Mouse (Mus musculus): ENCODE measurements around the gene Camp. TPM values are rescaled to one million over a fixed set of nuclear protein-coding genes. Genes with fewer than 3 reads are reported as not detected.

The Camp gene
- not detected in 2 replicates for total RNA-seq (2012; rRNA removed)
- polyA plus RNA-seq (2012; ENCODE audit: insufficient read depth in 1 of 2, insufficient read length in 2 of 2, low read depth in 1 of 2, low replicate concordance in 2 of 2, missing spikeins in 1 of 2): under 1 TPM in 1 of 2 experiments, not detected in 1; 0.13 TPM

DNA sequence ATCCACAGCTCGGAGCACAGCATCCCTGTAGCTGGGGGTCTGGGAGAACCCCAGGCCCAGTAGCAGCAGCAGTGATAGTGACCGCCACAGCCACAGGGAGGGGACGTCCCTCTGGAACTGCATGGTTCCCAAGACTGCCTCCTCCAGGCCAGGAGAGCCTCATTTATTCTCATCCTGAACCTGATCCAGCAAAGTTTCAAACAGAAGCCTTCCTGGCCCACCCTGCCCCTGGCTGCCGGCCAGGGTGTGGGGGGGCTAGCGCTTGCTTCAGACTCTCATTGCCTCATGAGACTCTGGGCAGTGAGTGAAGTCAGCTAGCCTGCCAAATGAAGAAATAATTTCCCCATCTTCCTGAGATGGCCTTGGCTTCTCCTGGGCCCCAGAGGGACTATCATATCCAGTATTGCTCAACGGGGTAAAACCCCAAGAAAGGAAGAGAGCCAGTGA, at the start of gene Camp:
Gene Camp (minus strand): TSS at position 306 of the 447 bp plus-strand sequence.
- TF ChIP-seq CHD1 (IDR thresholded peaks at IDR 0.05; ENCODE audit: low read depth, low read length) (no peak), ZC3H11A (IDR thresholded peaks at IDR 0.05; ENCODE audit: low read depth, low read length) (no peak), GABPA (IDR thresholded peaks at IDR 0.05; ENCODE audit: low read depth, low read length) (no peak), JUND (IDR thresholded peaks at IDR 0.05; ENCODE audit: low read depth, low read length) (no peak), E2F4 (IDR thresholded peaks at IDR 0.05; ENCODE audit: borderline replicate concordance, low read depth, low read length) (no peak), CTCF (IDR thresholded peaks at IDR 0.05 in 2 of 3, conservative IDR thresholded peaks at IDR 0.05 in 1 of 3; ENCODE audit: control insufficient read depth in 1 of 3, insufficient read depth in 1 of 3, low read depth in 2 of 3, low read length in 3 of 3, poor library complexity in 1 of 3, severe bottlenecking in 1 of 3) (no peak)

DNA sequence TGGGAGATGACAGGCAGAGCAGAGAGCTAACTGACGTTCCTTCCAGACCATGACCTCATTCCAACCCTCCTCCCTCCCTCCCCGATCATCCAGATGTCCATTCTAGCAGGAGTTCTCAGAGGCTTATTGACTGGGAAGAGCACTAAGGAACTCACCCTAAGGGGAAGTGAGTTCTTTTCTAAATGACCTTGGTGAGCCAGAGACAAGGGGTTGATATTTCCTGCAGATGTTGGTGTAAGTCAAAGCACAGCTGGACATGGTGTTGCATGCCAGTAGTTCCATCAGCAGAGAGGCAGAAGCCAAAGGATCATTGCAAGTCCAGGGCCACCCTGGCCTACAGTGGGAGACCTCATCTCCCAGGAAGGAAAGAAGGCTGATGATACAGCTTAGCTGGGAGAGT, 48.6 kb upstream of the Camp start:
- H3K27ac ChIP-seq (ENCODE audit: control insufficient read depth, low read depth, low read length): no peak overlapping the region

More for the DNA sequence above, at the start of gene Camp:
- no peaks in the 10 kb centered on the region for H3K79me2 ChIP-seq (ENCODE audit: control insufficient read depth, insufficient read depth, low read length, poor library complexity)
- H3K4me3 ChIP-seq (ENCODE audit: control insufficient read depth in 1 of 2, insufficient read depth in 1 of 2, low read depth in 2 of 2, low read length in 2 of 2): no peak within 1 kb of the TSS
- no peak within 1 kb of the TSS for H3K27ac ChIP-seq (ENCODE audit: control insufficient read depth, low read depth, low read length)
- H3K9ac ChIP-seq (ENCODE audit: control insufficient read depth, low read depth, low read length, poor library complexity, severe bottlenecking): no peak within 1 kb of the TSS
- H3K9me3 ChIP-seq (replicated peaks; ENCODE audit: insufficient read depth, low read length): no peaks in the 10 kb centered on the region
- no peak for DNase-seq (ENCODE audit: low read depth, low spot score)
- no peaks in the 10 kb centered on the region for H3K36me3 ChIP-seq (ENCODE audit: control insufficient read depth in 1 of 2, insufficient read depth in 2 of 2, low read length in 2 of 2)
- no peaks in the 10 kb centered on the region for H3K4me1 ChIP-seq (ENCODE audit: control insufficient read depth in 1 of 2, insufficient read depth in 2 of 2, low read length in 2 of 2)
- no peaks in the 10 kb centered on the region for H3K27me3 ChIP-seq (ENCODE audit: control insufficient read depth in 1 of 2, insufficient read depth in 2 of 2, low read length in 2 of 2)

DNA sequence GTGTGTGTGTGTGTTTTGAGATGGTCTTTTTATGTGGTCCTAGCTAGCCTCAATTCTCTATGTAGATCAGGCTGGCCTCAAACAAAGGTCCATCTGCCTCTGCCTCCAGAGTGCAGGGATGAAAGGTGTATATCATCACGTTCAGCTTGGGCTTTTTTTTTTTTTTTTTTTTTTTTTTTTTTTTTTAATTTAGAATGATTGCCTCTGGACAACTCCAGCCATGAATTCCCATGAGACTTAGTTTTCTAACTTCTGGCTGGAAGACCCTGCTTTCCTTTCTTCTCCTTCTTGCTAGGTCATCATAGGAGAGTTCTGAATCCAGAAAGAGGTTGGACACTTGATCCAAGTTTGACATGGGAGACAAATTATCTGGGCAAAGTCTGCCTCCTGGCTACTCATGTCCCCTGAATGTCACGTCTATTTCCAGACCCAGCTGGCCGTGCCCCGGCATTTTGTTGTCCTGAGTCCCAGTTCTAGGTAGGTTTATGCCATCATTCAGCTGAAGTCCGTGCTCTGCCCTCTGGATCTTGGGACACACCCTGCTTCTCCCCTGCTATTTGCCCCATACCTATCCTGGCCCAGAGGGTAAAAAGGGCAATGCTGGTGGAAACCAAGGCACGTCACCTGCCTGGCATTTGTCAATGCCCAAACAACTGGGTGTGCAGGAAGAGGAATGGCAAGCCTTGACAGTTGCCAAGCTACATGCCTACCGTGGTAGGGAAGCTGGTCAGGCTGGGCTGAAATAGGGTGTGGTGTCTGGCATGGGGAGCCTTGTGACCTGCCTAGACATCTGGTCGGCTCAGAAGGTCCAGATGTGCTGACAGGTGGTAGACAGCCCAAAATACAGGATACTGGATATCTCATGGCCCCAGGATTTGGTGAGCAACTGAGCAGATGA, 47.1 kb upstream of the Camp start:
- Histone ChIP-seq H3K79me2 (ENCODE audit: control insufficient read depth, insufficient read depth, low read length, poor library complexity) (no peaks in the 10 kb centered on the region), H3K27ac (ENCODE audit: control insufficient read depth, low read depth, low read length) (no peak overlapping the region), H3K36me3 (ENCODE audit: control insufficient read depth in 1 of 2, insufficient read depth in 2 of 2, low read length in 2 of 2) (peaks cover 0 to 9% of the 10 kb centered on the region in 2 experiments; a peak in 1 of 4 replicates), H3K27me3 (ENCODE audit: control insufficient read depth in 1 of 2, insufficient read depth in 2 of 2, low read length in 2 of 2) (no peaks in the 10 kb centered on the region), H3K9me3 (replicated peaks; ENCODE audit: insufficient read depth, low read length) (no peaks in the 10 kb centered on the region), H3K4me1 (ENCODE audit: control insufficient read depth in 1 of 2, insufficient read depth in 2 of 2, low read length in 2 of 2) (no peaks in the 10 kb centered on the region), H3K9ac (ENCODE audit: control insufficient read depth, low read depth, low read length, poor library complexity, severe bottlenecking) (no peak overlapping the region), H3K4me3 (ENCODE audit: control insufficient read depth in 1 of 2, insufficient read depth in 1 of 2, low read depth in 2 of 2, low read length in 2 of 2) (no peak overlapping the region)
- no peak for DNase-seq (ENCODE audit: low read depth, low spot score)
- no peak for TF ChIP-seq EP300 (IDR thresholded peaks at IDR 0.05; ENCODE audit: low read depth in 1 of 2, low read length in 2 of 2)
- no peak for TF ChIP-seq USF1 (IDR thresholded peaks at IDR 0.05; ENCODE audit: low read depth, low read length)
- TF ChIP-seq MYC (IDR thresholded peaks at IDR 0.05; ENCODE audit: low read depth, low read length): no peak
- TF ChIP-seq ZNF384 (IDR thresholded peaks at IDR 0.05; ENCODE audit: low read depth, low read length): peak; percentile 76
- no peak for TF ChIP-seq CTCF (IDR thresholded peaks at IDR 0.05 in 2 of 3, conservative IDR thresholded peaks at IDR 0.05 in 1 of 3; ENCODE audit: control insufficient read depth in 1 of 3, insufficient read depth in 1 of 3, low read depth in 2 of 3, low read length in 3 of 3, poor library complexity in 1 of 3, severe bottlenecking in 1 of 3)
- no peak for TF ChIP-seq ZKSCAN1 (IDR thresholded peaks at IDR 0.05; ENCODE audit: low read depth, low read length)

More for the DNA sequence above, 48.6 kb upstream of the Camp start:
- no peak overlapping the region for H3K9ac ChIP-seq (ENCODE audit: control insufficient read depth, low read depth, low read length, poor library complexity, severe bottlenecking)
- H3K79me2 ChIP-seq (ENCODE audit: control insufficient read depth, insufficient read depth, low read length, poor library complexity): no peaks in the 10 kb centered on the region
- no peak for TF ChIP-seq TAL1 (IDR thresholded peaks at IDR 0.05; ENCODE audit: low read length)
- TF ChIP-seq POLR2AphosphoS2 (IDR thresholded peaks at IDR 0.05; ENCODE audit: low read length): peak; percentile 59; the same call in 1 of the 2 replicates
- H3K27me3 ChIP-seq (ENCODE audit: control insufficient read depth in 1 of 2, insufficient read depth in 2 of 2, low read length in 2 of 2): no peaks in the 10 kb centered on the region
- 0 out of 4 replicates have a peak, but pooled peaks cover 0 to 4% of the 10 kb centered on the region in 2 experiments for H3K36me3 ChIP-seq (ENCODE audit: control insufficient read depth in 1 of 2, insufficient read depth in 2 of 2, low read length in 2 of 2)
- H3K4me1 ChIP-seq (ENCODE audit: control insufficient read depth in 1 of 2, insufficient read depth in 2 of 2, low read length in 2 of 2): no peaks in the 10 kb centered on the region
- H3K9me3 ChIP-seq (replicated peaks; ENCODE audit: insufficient read depth, low read length): no peaks in the 10 kb centered on the region
- no peak overlapping the region for H3K4me3 ChIP-seq (ENCODE audit: control insufficient read depth in 1 of 2, insufficient read depth in 1 of 2, low read depth in 2 of 2, low read length in 2 of 2)
- no peak for DNase-seq (ENCODE audit: low read depth, low spot score)

Measured in MEL (cell line).